Mouse (Mus musculus): ENCODE data around the gene Dapk3. TPM values are rescaled to one million over a fixed set of nuclear protein-coding genes. Genes with fewer than 3 reads are reported as not detected.

Gene Dapk3
- polyA plus RNA-seq, 1 experiment from 2014 or later, result 76.7 TPM

- H3K27me3 ChIP-seq (ENCODE audit: control insufficient read depth, insufficient read depth, low read length), result no peaks in the 10 kb centered on the region
- H3K9me3 ChIP-seq (ENCODE audit: control insufficient read depth, low read length), result no peaks in the 10 kb centered on the region
- 92% methylated on average over 27 of the region's 27 CpGs for WGBS
- no peak for DNase-seq (ENCODE audit: low spot score)
- no peak overlapping the region for H3K9ac ChIP-seq
- peaks cover 61% of the 10 kb centered on the region for H3K36me3 ChIP-seq (replicated peaks; ENCODE audit: control insufficient read depth, insufficient read depth)
- H3K27ac ChIP-seq, result no peak overlapping the region
- H3K4me1 ChIP-seq (replicated peaks; ENCODE audit: control insufficient read depth, insufficient read depth, low read length), result peaks cover 14% of the 10 kb centered on the region
- H3K4me2 ChIP-seq (replicated peaks), result no peak overlapping the region
- ATAC-seq (ENCODE audit: low FRiP score), result no peak
- H3K4me3 ChIP-seq (replicated peaks; ENCODE audit: low read length), result no peak overlapping the region
These were observed 38.1 kb upstream of the Dapk3 start for GRCm38 (mm10) chr10:81144667-81145066.

- ATAC-seq (ENCODE audit: low FRiP score) (no peak), DNase-seq (ENCODE audit: low spot score) (no peak)
- WGBS, result 94% methylated on average over 6 of the region's 6 CpGs
- Histone ChIP-seq H3K36me3 (replicated peaks; ENCODE audit: control insufficient read depth, insufficient read depth) (peaks cover 66% of the 10 kb centered on the region), H3K4me1 (replicated peaks; ENCODE audit: control insufficient read depth, insufficient read depth, low read length) (peaks cover 8% of the 10 kb centered on the region), H3K4me2 (replicated peaks) (no peak overlapping the region), H3K27me3 (ENCODE audit: control insufficient read depth, insufficient read depth, low read length) (no peaks in the 10 kb centered on the region), H3K27ac (no peak overlapping the region), H3K9me3 (ENCODE audit: control insufficient read depth, low read length) (no peaks in the 10 kb centered on the region), H3K9ac (no peak overlapping the region), H3K4me3 (replicated peaks; ENCODE audit: low read length) (no peak overlapping the region)
These were observed 37.5 kb upstream of the Dapk3 start for GRCm38 (mm10) chr10:81145307-81145706.

DNA sequence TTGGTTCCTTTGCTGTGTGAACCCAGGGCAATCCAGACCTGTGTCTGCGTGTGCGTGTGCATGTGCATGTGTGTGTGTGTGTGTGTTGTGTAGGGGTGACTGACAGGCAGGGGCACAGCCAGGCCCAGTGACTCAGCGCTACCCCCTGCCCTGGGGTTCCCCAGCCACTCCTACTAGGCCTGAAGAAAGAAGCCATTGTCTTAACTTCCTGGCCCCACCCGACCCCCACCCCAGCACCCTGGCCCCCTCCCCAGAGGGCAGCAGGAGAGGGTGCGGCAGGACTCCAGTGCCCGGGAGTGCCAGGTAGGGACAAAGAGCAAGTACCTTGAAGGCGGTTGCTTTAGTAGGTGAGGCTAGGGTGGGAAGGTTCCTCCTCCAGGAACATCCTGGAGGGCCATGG is 37.0 kb upstream of the Dapk3 start:
- Histone ChIP-seq H3K27ac (no peak overlapping the region), H3K4me3 (replicated peaks; ENCODE audit: low read length) (no peak overlapping the region), H3K4me1 (replicated peaks; ENCODE audit: control insufficient read depth, insufficient read depth, low read length) (peaks cover 4% of the 10 kb centered on the region; the same call in 1 of the 2 replicates), H3K4me2 (replicated peaks) (no peak overlapping the region), H3K9me3 (ENCODE audit: control insufficient read depth, low read length) (no peaks in the 10 kb centered on the region), H3K9ac (no peak overlapping the region; the same call in 1 of the 2 replicates), H3K36me3 (replicated peaks; ENCODE audit: control insufficient read depth, insufficient read depth) (peaks cover 66% of the 10 kb centered on the region), H3K27me3 (ENCODE audit: control insufficient read depth, insufficient read depth, low read length) (no peaks in the 10 kb centered on the region)
- 90% methylated on average over 7 of the region's 7 CpGs for WGBS
- ATAC-seq (ENCODE audit: low FRiP score), result no peak
- no peak for DNase-seq (ENCODE audit: low spot score)

GRCm38 (mm10) chr10:81146296-81146695 is 36.5 kb upstream of the Dapk3 start:
- Histone ChIP-seq H3K36me3 (replicated peaks; ENCODE audit: control insufficient read depth, insufficient read depth) (peaks cover 66% of the 10 kb centered on the region), H3K9ac (no peak overlapping the region; the same call in 1 of the 2 replicates), H3K27me3 (ENCODE audit: control insufficient read depth, insufficient read depth, low read length) (no peaks in the 10 kb centered on the region), H3K4me2 (replicated peaks) (no peak overlapping the region), H3K27ac (no peak overlapping the region), H3K4me1 (replicated peaks; ENCODE audit: control insufficient read depth, insufficient read depth, low read length) (peaks cover 3% of the 10 kb centered on the region; the same call in 1 of the 2 replicates), H3K9me3 (ENCODE audit: control insufficient read depth, low read length) (no peaks in the 10 kb centered on the region), H3K4me3 (replicated peaks; ENCODE audit: low read length) (no peak overlapping the region)
- 92% methylated on average over 4 of the region's 4 CpGs for WGBS
- no peak for ATAC-seq (ENCODE audit: low FRiP score)
- no peak for DNase-seq (ENCODE audit: low spot score)

DNA sequence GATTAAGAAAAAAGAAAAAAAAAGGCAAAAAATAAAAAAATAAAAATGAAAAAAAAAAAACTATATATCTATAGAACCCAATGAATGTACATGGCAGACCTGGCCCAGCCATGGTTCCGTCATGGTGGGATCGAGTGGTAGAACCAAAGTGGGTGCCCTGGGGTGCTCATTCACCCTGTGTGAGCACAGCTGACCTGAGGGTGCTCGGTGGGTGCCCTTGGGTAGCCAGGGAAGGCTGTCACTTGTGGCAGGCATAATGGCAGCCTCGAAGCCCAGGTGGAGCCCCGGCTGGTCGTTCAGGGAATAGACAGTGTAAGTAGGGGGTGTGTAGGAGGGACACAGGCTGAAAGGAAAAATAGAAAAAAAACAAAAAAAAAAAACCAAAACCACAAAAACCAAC is 31.5 kb upstream of the Dapk3 start:
- Histone ChIP-seq H3K9ac (no peak overlapping the region), H3K9me3 (ENCODE audit: control insufficient read depth, low read length) (no peaks in the 10 kb centered on the region), H3K36me3 (replicated peaks; ENCODE audit: control insufficient read depth, insufficient read depth) (peaks cover 81% of the 10 kb centered on the region), H3K4me1 (replicated peaks; ENCODE audit: control insufficient read depth, insufficient read depth, low read length) (no peaks in the 10 kb centered on the region), H3K27ac (no peak overlapping the region), H3K4me3 (replicated peaks; ENCODE audit: low read length) (no peak overlapping the region), H3K4me2 (replicated peaks) (no peak overlapping the region), H3K27me3 (ENCODE audit: control insufficient read depth, insufficient read depth, low read length) (no peaks in the 10 kb centered on the region)
- ATAC-seq (ENCODE audit: low FRiP score) (no peak), DNase-seq (ENCODE audit: low spot score) (no peak)
- 73% methylated on average over 6 of the region's 6 CpGs for WGBS

DNA sequence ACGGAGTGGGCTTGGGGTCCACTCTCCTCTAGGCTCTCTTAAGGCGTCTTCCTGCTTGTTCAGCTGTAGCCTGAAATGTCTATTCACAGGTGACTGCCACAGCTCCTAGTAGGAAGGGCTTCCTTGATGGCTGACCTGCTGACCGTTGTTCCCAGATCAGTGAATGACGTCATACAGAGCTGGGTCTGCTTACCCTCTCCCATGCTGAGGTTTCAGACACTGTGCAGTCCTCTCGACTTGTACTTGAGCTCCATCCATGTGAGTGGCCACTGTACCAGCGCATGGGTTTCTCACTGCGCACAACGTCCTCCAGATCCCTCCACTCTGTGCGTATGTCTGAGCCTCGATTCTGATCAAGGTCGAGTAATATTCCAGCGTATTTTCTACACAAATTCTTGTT is 30.2 kb upstream of the Dapk3 start:
- DNase-seq (ENCODE audit: low spot score) (no peak), ATAC-seq (ENCODE audit: low FRiP score) (no peak; the same call in 1 of the 2 replicates)
- H3K4me2 ChIP-seq (replicated peaks), result no peak overlapping the region
- H3K36me3 ChIP-seq (replicated peaks; ENCODE audit: control insufficient read depth, insufficient read depth), result peaks cover 81% of the 10 kb centered on the region
- H3K9ac ChIP-seq, result no peak overlapping the region
- H3K27ac ChIP-seq, result no peak overlapping the region
- no peak overlapping the region for H3K4me3 ChIP-seq (replicated peaks; ENCODE audit: low read length)
- H3K9me3 ChIP-seq (ENCODE audit: control insufficient read depth, low read length), result no peaks in the 10 kb centered on the region
- H3K4me1 ChIP-seq (replicated peaks; ENCODE audit: control insufficient read depth, insufficient read depth, low read length), result no peaks in the 10 kb centered on the region
- no peaks in the 10 kb centered on the region for H3K27me3 ChIP-seq (ENCODE audit: control insufficient read depth, insufficient read depth, low read length)
- 85% methylated on average over 12 of the region's 12 CpGs for WGBS

GRCm38 (mm10) chr10:81154313-81154712 is 28.5 kb upstream of the Dapk3 start:
- no peaks in the 10 kb centered on the region for H3K4me1 ChIP-seq (replicated peaks; ENCODE audit: control insufficient read depth, insufficient read depth, low read length)
- no peak for ATAC-seq (ENCODE audit: low FRiP score)
- H3K9me3 ChIP-seq (ENCODE audit: control insufficient read depth, low read length), result no peaks in the 10 kb centered on the region
- WGBS, result 93% methylated on average over 12 of the region's 12 CpGs
- no peak overlapping the region for H3K9ac ChIP-seq
- H3K27me3 ChIP-seq (ENCODE audit: control insufficient read depth, insufficient read depth, low read length), result no peaks in the 10 kb centered on the region
- H3K4me2 ChIP-seq (replicated peaks), result no peak overlapping the region
- no peak overlapping the region for H3K27ac ChIP-seq
- H3K36me3 ChIP-seq (replicated peaks; ENCODE audit: control insufficient read depth, insufficient read depth), result peaks cover 82% of the 10 kb centered on the region
- no peak overlapping the region for H3K4me3 ChIP-seq (replicated peaks; ENCODE audit: low read length)
- no peak for DNase-seq (ENCODE audit: low spot score)

DNA sequence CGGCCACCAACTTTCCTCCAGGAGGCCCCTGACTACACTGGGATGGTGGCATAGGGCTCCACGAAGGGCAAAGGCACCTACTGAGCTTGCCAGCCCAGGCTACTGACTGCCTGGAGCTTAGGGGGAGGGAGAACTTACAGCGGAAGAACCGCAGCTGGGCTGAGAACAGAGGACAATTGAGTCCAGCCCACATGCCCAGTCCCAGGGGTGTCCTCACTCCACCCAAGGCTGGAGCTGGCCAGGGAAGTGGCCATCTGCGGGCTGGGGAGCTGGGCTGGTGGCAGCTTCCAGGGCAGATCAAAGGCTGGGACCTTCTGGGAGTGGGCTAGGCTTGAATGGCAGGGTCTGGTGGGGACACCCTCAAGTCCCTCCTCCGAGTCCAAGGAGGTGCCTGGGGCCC is 28.1 kb upstream of the Dapk3 start:
- ATAC-seq (ENCODE audit: low FRiP score) (no peak), DNase-seq (ENCODE audit: low spot score) (no peak)
- no peak overlapping the region for H3K4me3 ChIP-seq (replicated peaks; ENCODE audit: low read length)
- no peaks in the 10 kb centered on the region for H3K9me3 ChIP-seq (ENCODE audit: control insufficient read depth, low read length)
- H3K36me3 ChIP-seq (replicated peaks; ENCODE audit: control insufficient read depth, insufficient read depth), result peaks cover 80% of the 10 kb centered on the region
- no peak overlapping the region for H3K27ac ChIP-seq
- no peak overlapping the region for H3K9ac ChIP-seq
- H3K4me2 ChIP-seq (replicated peaks), result no peak overlapping the region
- H3K4me1 ChIP-seq (replicated peaks; ENCODE audit: control insufficient read depth, insufficient read depth, low read length), result no peaks in the 10 kb centered on the region
- no peaks in the 10 kb centered on the region for H3K27me3 ChIP-seq (ENCODE audit: control insufficient read depth, insufficient read depth, low read length)
- 84% methylated on average over 6 of the region's 6 CpGs for WGBS

DNA sequence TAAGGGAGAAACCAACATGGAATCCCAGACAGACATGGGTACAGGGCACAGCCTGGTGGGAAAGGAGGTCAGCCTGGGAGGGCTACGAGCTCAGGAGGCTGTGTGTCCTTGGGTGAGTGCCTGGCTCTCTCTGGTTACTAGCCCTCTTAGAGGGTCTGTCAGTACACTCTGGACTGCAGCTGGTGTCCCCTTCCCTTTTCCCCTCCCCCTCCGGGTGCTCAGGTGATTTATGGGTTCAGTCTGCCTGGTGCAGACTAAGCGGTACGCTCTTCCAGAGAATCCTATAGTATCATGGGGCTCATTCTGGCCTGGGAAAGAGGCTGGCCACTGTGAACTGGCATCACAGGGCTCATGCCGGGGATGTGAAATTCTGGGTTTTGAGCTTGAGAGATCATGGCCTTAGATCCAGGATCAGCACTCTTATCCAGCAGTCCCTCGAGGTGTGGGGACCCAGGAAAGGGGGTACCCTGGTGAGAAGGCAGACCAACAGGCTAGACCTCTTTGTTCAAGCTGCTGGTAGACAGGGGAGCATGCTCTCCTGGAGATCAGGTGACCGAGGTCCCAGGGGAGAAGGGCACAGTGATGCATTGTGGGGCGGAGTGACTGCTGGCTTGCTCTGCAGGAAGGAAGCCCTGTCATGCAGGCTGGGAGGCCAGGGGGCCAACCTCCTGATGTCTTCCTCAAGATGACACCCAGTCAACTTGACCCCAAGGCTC is 21.0 kb upstream of the Dapk3 start:
- Histone ChIP-seq H3K9ac (no peak overlapping the region), H3K9me3 (ENCODE audit: control insufficient read depth, low read length) (no peaks in the 10 kb centered on the region), H3K27ac (no peak overlapping the region), H3K4me2 (replicated peaks) (no peak overlapping the region), H3K4me3 (replicated peaks; ENCODE audit: low read length) (no peak overlapping the region), H3K4me1 (replicated peaks; ENCODE audit: control insufficient read depth, insufficient read depth, low read length) (peaks cover 8% of the 10 kb centered on the region), H3K36me3 (replicated peaks; ENCODE audit: control insufficient read depth, insufficient read depth) (peaks cover 77% of the 10 kb centered on the region), H3K27me3 (ENCODE audit: control insufficient read depth, insufficient read depth, low read length) (no peaks in the 10 kb centered on the region)
- ATAC-seq (ENCODE audit: low FRiP score), result no peak; the same call in 1 of the 2 replicates
- DNase-seq (ENCODE audit: low spot score), result no peak
- 79% methylated on average over 8 of the region's 8 CpGs for WGBS

DNA sequence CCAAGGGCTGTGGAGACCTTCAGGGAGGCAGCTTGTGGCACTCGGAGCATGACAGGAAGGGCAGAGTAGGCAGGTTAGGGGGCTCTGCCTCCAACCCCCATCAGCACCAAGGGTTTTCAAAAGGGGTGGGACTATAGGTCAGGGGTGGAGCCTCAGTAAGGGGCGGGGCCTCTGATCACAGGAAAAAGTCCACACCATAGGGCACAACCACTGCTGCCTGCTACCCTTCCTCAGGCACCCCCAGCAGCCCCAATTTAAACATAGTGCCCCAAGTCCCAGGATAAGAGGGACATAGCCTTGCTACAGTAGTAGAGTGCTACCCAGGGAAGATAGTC is 20.5 kb upstream of the Dapk3 start:
- ATAC-seq (ENCODE audit: low FRiP score) (no peak), DNase-seq (ENCODE audit: low spot score) (no peak)
- H3K4me2 ChIP-seq (replicated peaks), result no peak overlapping the region
- H3K9me3 ChIP-seq (ENCODE audit: control insufficient read depth, low read length), result no peaks in the 10 kb centered on the region
- no peak overlapping the region for H3K27ac ChIP-seq
- H3K9ac ChIP-seq, result no peak overlapping the region
- no peak overlapping the region for H3K4me3 ChIP-seq (replicated peaks; ENCODE audit: low read length)
- peaks cover 72% of the 10 kb centered on the region for H3K36me3 ChIP-seq (replicated peaks; ENCODE audit: control insufficient read depth, insufficient read depth)
- H3K4me1 ChIP-seq (replicated peaks; ENCODE audit: control insufficient read depth, insufficient read depth, low read length), result peaks cover 11% of the 10 kb centered on the region
- H3K27me3 ChIP-seq (ENCODE audit: control insufficient read depth, insufficient read depth, low read length), result no peaks in the 10 kb centered on the region
- 67% methylated on average over 2 of the region's 2 CpGs for WGBS

All from hindbrain, embryonic 14.5 days (tissue).